Mouse (Mus musculus): ENCODE measurements at regions not wholly inside any gene's neighbourhood (a gene's known extent, or its start where the extent isn't known, plus 50 kb on each side); places are given as distances from the start of the nearest gene placed in this dataset.

DNA sequence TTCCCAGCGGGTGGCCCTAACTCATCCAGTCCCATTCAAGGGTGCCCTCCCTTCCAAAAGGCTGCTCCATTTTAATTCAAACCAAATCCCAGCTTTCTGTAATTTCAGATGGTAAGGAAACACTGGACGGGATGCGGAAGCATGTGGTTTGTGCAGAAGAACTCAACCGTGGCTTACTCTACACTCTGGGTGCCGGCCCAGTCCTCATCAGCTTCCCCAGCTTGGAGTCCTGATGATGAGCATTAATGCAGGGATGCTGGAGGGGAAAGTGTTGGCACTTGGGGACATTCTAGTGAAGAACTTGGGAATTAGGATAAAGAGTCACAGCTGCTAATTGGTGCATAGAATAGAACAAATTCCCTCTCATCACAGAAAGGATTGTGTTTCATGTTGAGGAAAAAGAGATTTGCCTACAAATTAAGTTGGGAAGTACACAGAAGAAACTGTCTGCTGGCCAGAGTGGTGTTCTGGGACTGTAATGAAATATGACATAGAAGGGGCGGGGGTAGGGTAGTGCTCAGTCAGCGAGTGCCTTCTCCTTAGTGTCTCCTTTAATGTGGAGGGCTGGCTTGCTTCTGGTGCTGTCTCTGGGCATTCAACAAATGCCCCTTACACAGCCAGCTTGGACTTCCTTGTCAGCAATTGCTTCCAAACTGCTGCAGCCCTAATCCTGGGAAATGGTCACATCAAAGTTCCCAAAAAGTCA lies 285.0 kb upstream of the Bmper start:
- DNase-seq (ENCODE audit: low spot score): no peak

DNA sequence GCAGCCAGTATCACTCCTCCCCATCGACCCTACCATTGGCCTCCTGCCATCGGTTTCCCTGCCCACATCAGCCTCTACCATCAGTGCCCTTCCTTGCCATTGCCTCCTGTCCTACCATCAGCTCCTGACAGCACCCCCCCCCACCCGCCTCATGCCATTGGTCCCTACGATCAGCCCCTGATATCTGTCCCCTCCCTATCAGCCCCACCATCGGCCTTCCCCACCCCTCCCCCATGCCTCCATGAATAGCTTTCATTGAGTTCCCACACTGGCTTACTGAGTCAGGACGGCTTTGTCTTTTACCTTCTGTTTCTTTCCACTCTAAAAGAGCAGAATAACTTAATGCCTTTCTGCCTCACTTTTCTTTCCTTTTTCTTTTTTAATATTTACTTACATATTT lies 277.9 kb upstream of the Bmper start:
- DNase-seq (ENCODE audit: low spot score): no peak

DNA sequence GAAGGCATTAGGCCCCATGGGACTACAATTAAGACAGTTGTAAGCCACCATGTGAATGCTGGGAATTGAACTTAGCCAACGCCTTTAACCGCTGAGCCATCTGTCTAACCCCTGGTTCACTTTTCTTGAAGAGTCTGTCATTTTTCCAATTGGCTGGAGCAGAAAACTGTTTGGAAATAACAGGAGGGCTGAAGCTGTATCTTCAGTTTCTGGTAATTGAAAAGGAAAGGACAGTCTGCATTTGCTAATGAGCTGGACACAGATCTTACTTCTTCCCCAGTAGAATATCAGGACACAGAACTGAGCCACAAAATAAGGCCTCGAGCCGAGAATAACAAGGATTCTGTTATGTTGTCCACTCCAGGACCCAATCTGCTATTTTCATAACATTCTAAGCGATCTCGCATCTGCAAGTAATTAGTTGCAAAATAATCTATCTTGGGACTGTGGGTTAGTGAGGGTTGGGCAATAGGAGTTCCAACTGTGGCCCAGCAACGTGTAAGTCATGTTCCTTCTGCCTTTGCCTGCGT lies 277.4 kb upstream of the Bmper start:
- DNase-seq (ENCODE audit: low spot score): no peak

DNA sequence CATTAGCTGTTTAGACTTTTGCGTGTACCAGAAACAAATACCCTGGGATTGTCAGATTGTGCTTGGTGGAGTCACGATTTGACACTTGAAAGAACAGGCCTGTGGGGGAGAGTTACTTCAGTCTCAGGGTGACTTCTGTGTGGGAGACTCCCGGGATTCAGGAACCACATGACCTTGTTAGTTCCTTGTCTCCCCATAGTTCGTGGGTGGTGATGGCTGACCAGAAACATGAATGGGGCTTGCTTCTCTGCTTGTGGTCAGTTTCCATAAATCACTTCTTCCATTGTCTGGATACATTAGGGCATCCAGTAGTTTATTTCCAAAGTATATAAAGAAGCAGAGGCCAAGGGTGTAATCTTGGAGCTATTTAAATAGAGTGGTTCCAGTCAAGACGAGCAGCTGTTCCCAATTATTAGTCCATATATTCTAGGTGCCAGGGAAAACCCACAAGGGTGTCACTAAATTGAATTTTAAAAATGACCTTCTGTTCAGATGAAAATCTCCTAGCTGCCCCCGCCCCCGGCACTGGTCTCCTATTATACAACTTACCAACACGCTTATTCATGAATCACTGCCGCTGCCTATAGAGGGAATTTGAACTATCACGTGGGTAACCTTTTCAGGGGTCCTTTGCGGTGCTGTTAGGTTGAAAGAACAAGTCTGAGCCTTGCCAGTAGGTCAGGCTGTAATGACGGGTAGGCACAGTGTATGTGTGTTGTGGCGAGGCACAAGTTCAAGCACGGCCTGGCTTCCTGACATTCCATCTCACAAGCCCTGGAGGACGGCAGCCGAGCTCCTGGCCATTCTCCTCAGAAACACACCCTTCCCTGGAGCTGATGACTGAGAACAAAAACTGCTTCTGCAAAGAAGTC lies 270.1 kb upstream of the Bmper start:
- DNase-seq (ENCODE audit: low spot score): no peak

DNA sequence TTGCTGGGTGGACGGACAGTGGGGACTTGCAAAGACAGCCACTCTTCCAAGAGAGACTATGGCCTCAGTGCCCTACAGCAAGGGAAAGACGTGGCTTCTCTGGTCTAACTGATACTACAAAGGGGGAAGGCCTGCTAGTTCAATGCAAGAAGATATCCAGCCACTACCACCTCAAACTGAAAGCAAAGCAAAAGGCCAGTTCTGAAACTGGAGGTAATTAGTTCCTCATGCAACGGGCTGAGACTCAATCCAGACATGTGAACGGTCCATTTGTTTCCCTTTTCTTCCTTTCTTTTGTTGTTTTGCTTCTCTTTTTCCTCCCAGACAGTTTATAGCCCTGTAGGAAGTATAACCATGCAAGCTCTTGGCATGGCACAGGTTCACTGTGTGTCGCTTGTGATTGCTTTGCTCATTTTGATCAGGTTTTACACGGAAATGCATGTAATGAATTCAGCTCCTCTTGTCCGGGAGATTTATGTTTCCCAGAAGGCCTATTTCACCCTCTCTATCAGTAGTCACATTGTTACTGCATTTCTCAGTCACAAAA lies 260.5 kb upstream of the Bmper start:
- DNase-seq (ENCODE audit: low spot score): no peak

DNA sequence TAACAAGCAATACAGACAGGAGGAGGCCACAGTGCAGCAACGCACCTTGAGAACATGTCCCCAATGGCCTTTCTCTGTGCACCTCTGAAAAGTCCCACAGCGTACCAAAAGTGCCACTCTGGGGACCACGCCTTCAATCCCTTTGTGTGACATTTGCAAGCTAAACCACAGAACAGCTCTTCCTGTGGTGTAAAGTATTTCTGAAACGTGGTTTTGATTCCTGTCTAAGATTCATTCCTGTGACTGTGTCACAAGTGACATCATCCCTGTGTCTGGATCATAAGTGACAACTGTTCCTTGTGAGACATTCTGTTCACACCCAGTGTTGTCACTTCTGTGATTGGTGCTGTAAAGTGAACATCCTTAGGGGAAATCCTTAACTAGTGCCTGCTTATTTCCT lies 251.6 kb upstream of the Bmper start:
- DNase-seq (ENCODE audit: low spot score): no peak

DNA sequence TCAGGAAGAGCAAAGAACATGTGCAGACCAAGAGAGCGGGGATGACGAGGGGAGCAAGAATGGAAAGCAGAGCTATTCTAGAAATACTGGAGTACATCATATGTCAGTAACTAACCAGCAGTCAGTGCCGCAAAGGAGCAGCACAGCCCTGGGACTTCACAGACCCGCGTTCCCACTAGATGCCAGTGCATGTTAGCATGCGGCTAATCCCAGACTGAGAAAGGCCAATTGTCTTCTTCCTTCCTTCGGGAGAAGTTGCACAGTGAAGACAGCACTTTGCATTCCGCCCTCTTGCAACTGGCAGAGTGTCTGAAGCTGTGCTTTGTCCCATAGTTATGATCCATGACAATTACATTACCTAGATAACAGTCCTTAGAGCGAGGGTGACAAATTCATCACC lies 246.1 kb upstream of the Bmper start:
- DNase-seq (ENCODE audit: low spot score): no peak

DNA sequence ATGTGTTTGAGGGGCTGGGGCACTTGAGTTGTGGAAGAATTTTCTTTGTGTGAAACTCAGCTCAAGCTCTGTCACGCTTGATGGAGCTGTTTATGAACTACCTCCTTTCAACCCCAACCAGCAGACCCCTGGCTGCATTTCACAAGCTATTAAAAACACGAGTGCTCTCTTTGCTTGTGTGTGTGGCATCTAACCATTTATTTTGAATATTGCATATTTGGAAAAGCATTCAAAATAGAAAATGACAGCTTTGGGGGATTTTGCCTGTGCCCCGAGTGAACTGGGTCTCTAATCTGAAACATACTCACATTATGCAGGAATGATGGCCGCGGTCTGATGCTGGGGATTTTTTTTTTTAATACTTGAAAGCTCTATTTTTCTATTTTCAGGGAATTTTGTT lies 243.2 kb upstream of the Bmper start:
- no peak for DNase-seq (ENCODE audit: low spot score)

DNA sequence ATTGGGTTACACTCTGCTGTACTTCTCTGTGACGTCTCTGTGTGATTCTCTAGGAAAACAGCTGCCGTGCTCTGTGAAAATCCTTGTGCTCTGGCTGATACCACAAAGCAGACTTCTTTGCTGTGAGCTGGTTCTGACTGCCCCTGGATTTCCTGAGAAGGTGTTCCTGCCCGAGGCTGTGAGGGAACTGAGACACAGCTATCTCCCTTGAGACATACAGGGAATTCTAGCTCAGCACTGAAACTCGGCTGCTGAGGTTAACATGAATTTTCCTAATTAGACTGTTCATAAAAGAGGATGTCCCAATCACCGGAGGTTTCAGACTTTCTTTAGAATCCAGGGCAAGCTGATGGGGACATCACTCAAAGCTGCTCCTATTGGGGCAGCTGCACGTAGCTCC lies 233.4 kb upstream of the Bmper start:
- no peak for DNase-seq (ENCODE audit: low spot score)

DNA sequence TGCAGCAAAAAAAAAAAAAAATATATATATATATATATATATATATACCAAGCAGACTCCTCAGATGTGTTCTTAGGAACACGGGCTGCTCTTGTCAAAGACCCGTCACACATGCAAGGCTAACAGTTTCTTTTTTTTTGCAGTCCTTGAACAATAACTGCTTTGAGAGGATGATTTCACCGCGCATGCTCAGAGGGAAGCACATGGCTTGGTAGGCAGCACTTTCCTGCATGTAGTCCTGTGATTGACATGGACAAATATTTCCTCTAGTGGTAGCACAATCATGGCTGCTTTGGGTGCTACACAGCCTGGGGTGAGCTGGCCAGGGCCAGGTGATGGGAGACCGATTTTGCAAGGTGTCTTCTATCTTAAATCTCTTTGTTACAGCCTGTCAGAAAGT lies 229.3 kb upstream of the Bmper start:
- no peak for DNase-seq (ENCODE audit: low spot score)

DNA sequence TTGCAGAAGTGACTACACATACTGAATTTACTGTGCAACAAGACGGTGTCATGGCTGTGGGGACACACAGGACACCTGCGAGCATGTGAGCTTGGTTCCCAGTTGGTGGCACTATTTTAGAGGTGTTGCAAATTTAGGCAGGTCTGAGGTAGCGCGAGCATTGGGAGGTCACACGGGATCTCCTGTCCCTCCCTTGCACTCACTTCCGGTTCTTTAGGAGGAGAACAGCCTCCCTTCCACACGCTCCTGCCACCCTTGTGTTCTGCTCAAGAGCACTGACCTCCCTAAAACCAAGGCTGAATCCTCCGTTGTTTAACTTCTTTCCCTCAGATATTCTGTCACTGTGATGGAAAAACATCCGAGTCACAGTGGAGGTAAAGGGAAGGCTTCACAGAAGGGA lies 227.3 kb upstream of the Bmper start:
- DNase-seq (ENCODE audit: low spot score): no peak

DNA sequence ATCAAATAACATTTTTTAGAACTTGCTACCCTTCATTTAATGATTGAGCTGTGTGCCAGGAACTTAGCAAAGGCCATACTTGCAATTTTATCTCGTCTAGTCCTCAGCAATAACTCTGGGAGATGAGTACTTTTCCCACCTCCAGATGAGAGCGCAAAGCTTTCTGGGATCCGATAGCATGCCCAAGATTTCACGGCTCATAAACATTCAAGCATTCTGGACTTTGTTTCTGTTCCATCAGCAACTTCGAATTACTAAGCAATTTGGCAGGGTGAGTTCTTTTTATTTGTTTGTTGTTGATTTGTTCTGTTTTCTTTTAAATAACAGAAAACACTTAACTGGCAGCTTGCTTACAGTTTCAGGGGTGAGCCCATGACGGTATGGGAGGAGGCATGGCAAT lies 224.6 kb upstream of the Bmper start:
- no peak for DNase-seq (ENCODE audit: low spot score)

DNA sequence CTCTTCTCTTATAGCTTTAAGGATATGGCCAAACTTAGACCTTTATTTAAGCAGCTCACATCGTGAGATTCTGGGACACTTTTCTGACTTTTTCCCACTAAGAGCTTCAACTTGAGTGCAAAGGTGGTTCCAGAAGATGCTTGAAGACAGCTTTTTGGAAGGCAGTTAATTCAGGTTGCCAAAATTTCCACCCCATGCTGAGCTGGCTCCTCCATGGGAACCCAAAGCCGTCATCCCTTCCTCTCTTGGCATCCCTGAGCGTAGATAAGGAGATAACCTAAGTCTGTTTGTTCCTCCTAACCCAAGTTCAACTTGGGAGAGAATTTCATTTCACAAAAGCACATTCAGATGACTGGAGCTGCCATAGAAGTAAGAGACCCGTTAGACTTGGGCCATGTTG lies 223.7 kb upstream of the Bmper start:
- DNase-seq (ENCODE audit: low spot score): no peak

DNA sequence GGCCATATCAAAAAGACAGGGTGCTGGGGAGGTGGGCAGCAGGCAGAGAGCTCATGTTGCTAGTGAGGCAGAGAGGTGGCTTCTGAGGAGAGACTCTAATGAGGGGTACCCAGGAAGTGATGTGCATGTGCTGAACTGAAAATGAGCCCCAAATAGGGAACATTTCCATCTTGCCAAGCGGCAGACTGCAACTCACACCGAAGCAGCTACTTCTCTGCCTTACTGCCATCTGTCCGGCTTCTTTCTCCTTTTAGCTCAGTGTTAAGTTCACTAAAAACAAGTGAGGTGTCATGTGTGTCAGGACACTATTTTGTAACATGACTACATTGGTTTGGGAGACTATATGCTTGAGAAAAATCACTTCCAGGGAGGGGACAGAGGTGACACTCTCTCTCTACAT lies 222.7 kb upstream of the Bmper start:
- no peak for DNase-seq (ENCODE audit: low spot score)

DNA sequence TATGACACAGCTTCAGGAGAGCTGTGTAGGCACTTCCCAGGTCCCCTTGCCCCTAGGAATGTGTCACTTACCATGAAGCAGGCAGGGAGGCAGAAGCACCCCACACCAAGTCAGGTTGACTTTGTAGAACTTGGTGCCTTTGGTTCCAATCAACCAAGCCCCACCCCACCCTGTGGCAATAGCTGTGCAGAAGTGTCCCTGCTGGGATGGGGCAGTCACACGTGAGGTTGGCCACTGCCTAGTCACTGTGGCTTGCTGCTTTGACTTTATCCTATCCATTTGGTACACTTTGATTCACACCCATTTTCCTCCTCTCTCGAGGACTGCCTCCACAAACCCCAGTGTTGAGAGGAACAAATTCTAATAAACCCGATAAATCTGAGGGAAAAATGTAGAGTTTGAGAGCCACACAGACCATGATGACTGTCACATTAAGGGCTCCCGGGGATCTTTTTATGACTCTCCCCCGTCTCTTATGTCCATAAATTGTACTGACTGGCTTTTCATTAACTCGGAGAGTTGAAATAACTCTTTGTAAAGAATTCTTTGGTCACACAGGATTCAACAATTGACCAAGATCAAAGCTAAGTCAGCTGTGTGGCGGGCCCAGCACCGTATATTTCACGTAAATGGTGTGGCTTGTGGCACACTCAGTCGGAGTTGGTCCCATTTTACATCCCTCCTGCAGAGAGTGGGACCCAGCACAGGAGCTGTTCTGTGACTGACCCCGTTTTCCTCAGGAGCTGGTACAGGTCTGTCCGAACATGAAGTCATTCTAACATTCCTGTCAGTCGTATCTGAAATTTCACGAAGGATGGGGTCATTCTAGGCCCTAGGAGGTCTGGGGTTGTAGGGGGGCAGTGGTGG lies 219.4 kb upstream of the Bmper start:
- no peak for DNase-seq (ENCODE audit: low spot score)

DNA sequence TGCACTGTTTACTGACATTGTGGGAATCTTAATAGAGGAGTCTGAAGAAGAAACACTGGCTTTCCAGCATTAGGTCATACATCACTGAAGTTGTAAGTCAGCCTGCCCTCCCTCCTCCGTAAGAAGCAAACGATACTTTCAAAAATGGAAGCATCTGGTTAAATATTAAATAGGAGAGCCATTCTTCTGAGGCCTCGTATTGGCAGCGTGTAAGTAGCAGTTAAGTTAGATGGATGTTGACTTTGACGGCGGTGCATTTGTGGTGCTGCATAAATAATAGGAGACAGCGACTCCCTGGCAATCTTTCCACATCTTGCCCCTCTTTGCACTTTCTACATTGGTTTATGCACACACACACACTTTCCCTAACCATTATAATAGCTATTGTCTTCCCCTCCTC lies 217.9 kb upstream of the Bmper start:
- no peak for DNase-seq (ENCODE audit: low spot score)

DNA sequence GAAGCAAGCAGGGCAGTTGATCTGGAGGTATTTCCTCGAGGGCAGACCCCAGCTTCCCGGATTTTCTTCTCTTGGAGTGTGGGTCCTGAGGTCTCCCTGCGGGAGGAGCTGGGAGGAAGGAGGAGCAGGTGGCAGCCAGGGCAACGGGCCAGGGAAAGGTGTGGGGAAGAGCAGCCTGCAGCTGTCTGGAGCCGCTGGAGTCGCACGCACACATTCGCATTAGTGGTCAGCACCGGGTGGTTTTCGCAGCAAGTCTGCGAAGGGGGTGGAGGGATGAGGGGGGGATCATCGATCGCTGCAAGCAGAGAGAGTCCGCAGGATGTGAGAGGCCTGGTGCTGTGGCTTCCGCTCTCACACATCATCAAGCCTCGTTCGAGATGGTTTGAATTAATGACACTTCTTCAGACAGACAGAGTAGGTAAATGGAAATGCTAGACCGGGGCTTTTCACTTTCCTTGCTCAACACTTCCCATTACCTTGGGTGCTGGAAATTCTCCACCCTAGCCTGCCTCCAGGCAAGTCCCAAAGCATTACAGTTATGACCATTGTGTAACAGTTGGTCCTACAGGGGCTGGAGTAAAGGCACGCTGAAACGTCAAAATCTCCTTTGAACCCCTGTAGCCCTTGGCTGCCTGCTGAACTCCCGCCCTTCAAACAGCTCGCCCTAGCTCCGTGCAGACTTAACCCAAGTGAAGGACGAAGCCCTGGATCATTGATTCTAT lies 213.3 kb upstream of the Bmper start:
- no peak for DNase-seq (ENCODE audit: low spot score)

DNA sequence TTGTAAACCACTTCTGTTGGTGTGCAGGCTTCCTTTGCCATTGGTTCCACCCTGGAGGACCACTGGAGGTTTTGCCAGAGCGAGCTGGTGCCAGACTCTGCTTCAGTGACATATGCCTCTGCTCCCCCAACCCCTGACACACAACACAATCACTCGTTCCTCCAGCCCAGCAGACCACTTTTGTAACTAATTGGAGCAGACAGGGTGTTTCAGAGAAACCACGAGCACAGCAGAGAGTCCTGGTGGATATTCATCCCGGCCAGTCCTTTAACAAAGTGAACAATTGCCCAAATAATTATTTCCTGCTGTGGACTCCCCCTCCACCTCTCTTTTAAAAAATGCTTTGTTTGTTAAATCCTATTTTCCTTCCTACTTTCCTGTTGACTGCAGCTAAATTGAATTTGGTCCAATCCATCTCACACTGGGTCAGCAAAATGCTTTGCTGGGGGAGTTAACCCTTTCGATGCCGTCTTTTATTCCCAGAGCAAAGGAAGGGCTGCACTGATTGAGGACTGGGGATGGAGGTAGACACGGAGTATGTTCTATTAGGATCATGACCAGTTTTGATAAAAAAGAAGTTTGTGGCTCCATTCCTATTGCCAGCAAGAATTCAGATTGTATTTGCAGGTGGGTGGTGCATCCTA lies 211.4 kb upstream of the Bmper start:
- no peak for DNase-seq (ENCODE audit: low spot score)

DNA sequence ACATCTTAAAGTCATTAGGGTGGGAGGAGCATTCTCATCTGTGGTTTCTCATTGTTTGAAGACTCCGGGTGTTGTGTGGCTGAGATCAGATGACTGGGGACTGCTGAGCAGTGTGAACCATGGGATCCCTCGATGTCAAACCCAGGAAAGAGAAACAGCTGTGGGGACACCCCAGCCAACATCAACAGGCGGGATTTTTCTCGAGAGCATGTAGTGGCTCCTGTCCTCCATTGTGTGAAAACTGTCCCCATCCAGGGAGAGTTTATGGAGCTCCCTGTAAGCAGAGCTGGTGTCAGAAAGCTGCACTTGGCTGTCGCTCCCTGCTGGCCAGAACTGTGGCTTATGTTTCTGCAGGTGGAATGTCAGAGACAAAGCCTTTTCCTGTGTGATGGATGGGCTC lies 210.7 kb upstream of the Bmper start:
- no peak for DNase-seq (ENCODE audit: low spot score)

DNA sequence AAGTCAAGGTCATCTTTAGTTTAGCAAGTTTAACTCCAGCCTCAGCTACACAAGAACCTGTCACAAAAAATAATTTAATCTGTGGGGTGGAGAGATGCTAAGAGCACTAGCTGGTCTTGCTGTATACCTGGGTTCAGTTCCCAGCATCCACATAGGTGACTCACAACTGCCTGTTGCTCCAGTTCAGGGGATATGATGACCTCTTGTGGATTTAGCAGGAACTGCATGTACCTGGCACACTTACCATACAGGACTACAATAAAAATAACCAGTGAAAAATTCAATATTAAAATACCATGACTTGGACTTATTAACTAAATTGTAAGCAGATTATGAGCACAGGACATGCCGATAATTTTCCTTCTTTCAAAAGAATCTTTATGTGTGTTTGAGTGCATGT lies 206.1 kb upstream of the Bmper start:
- DNase-seq (ENCODE audit: low spot score): no peak

DNA sequence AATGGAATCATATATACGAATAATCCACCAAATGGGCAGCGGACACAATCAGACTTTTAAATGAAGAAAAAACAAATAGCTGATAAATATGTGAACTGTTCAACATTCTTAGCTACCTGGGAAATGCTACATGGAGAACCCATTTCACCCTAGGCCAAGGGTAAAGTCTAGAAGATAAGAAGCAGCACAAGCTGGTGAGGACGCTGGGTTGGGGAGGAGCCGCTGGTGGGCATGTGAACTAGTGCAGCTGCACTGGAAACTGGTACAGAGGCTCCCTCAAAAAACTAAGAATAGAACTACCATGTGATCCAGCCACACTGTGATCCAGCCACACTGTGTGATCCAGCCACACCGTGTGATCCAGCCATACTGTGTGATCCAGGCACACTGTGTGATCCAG lies 198.8 kb upstream of the Bmper start:
- no peak for DNase-seq (ENCODE audit: low spot score)

Measured in urinary bladder, adult 2 months (tissue).